Mouse (Mus musculus) granulocyte monocyte progenitor cell, adult 5-6 weeks (primary cell): ENCODE results near the gene Arid1b. TPM values are rescaled to one million over a fixed set of nuclear protein-coding genes. Genes with fewer than 3 reads are reported as not detected.
A peak's percentile ranks its signal among the peaks of the same experiment; 100 is the strongest.
"Not testable (repeated sequence)": the region's sequence is repeated elsewhere in the genome, so short reads cannot be mapped to it uniquely, and the experiment has no call there.

Source experiments
- ATAC-seq: replicated peaks from 2 replicates; pipeline ENCODE4 v1.8.0; 2016; ENCODE audit warnings: mild to moderate bottlenecking, moderate TSS enrichment, inconsistent platforms; ENCODE audit not compliant: poor library complexity, severe bottlenecking
- total RNA-seq, 2 experiments: library from RNA; stranded (forward) in 1 of 2; stranded (reverse) in 1 of 2; fragments of 200-712, 200-1000 nt in 1 of 2; fragments of >200 nt in 1 of 2; fragmentation: Nextera tagmentation in 1 of 2; gene quantifications; 2 replicates each; pipeline ENCODE4 v1.2.3; 2014 to 2017

Gene Arid1b
- total RNA-seq, 2 experiments from 2014 or later = 29.4 to 39.2 TPM

- no peak for ATAC-seq
Measured at GRCm38 (mm10) chr17:5078576-5078975, 84.4 kb downstream of the Arid1b start.

GRCm38 (mm10) chr17:5080884-5081419, 86.8 kb downstream of the Arid1b start:
- peak; percentile 86 for ATAC-seq

- ATAC-seq = no peak
Measured at GRCm38 (mm10) chr17:5082274-5082673, 88.1 kb downstream of the Arid1b start.

- no peak for ATAC-seq
Measured at GRCm38 (mm10) chr17:5083497-5083896, 89.4 kb downstream of the Arid1b start.

GRCm38 (mm10) chr17:5084139-5084538, 90.0 kb downstream of the Arid1b start:
- no peak for ATAC-seq

GRCm38 (mm10) chr17:5085004-5085403, 90.9 kb downstream of the Arid1b start:
- ATAC-seq = no peak

- no peak for ATAC-seq
Measured at GRCm38 (mm10) chr17:5085942-5086341, 91.8 kb downstream of the Arid1b start.

- ATAC-seq = not testable (repeated sequence)
Measured at GRCm38 (mm10) chr17:5088241-5088640, 94.1 kb downstream of the Arid1b start.

- ATAC-seq = peak; percentile 33; the same call in 1 of the 2 replicates
Measured at GRCm38 (mm10) chr17:5088822-5089221, 94.7 kb downstream of the Arid1b start.

GRCm38 (mm10) chr17:5089541-5089940, 95.4 kb downstream of the Arid1b start:
- peak; percentile 18; the same call in 1 of the 2 replicates for ATAC-seq

- ATAC-seq = peak; percentile 62
Measured at GRCm38 (mm10) chr17:5091490-5091889, 97.4 kb downstream of the Arid1b start.

- ATAC-seq = no peak
Measured at GRCm38 (mm10) chr17:5091934-5092333, 97.8 kb downstream of the Arid1b start.

- not testable (repeated sequence) for ATAC-seq
Measured at GRCm38 (mm10) chr17:5093343-5093742, 99.2 kb downstream of the Arid1b start.

- peak; percentile 40 for ATAC-seq
Measured at GRCm38 (mm10) chr17:5094636-5095035, 100.5 kb downstream of the Arid1b start.

GRCm38 (mm10) chr17:5095741-5096140, 101.6 kb downstream of the Arid1b start:
- no peak for ATAC-seq

- no peak for ATAC-seq
Measured at GRCm38 (mm10) chr17:5097046-5097445, 102.9 kb downstream of the Arid1b start.

- peak; percentile 57 for ATAC-seq
Measured at GRCm38 (mm10) chr17:5097545-5098475, 103.7 kb downstream of the Arid1b start.

- no peak for ATAC-seq
Measured at GRCm38 (mm10) chr17:5098727-5099126, 104.6 kb downstream of the Arid1b start.

- ATAC-seq = peak; percentile 5; the same call in 1 of the 2 replicates
Measured at GRCm38 (mm10) chr17:5099238-5099637, 105.1 kb downstream of the Arid1b start.

GRCm38 (mm10) chr17:5101157-5101556, 107.0 kb downstream of the Arid1b start:
- no peak for ATAC-seq

- ATAC-seq = no peak
Measured at GRCm38 (mm10) chr17:5101887-5102286, 107.8 kb downstream of the Arid1b start.
